Mouse (Mus musculus) mouse trophoblast stem cell (cell line): ENCODE results near the gene Adtrp.

Source experiments
- in situ Hi-C, 2 experiments: fragments of 300-500 bp; cut with MseI, MboI; formaldehyde crosslinking; loops; 2 replicates in 1 of 2; 3 replicates in 1 of 2; pipeline ENCODE4 v1.15.1; 2025

The Adtrp gene

DNA sequence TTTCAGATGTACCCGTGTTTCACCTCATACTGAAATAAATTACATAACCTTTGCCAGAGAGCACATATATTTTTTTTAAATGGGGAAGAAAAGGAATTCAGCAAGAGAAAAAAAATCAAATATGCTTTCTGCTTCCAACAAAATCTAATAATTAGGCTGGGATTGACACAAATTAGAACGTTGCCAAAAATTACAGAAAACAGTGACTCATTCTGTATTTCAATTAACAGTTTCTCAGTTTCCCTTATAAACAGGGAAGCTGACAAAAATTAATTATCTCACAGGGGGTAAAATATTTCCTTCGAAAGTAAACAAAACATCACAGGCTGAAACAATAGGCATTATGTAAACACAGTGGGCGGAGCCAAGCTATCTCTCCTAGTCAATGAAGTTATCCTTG is 67.2 kb downstream of the Adtrp start:
- in situ Hi-C loops: no loop called here

DNA sequence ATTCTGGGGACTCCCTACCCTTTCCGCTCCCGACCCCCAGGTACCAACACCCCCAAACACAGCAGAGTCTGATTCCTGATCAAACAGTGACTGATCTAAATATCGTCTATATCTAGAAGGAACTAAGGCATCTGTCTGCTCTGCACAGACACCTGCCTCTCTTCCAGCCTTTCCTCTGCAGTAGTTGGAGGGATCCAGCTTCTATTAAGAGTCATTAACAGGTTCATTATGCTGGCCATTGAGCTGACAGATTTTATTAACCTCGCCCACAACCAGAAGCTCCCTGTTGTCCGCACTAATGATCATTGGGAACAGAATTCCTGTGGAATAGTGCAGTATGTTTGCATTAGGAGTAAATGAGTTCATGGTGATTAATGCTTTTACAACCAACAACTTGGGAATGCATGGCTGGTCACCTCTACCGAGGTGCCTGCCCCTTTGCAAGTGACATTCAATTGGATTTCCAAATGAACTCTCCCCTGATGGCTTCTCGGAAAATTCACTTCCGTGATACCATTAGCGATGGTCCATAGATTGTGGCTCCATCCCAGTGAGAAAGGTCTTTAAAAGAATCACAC is 67.8 kb downstream of the Adtrp start:
- in situ Hi-C loops: no loop called here

- in situ Hi-C loops: no loop called here
Observed at GRCm38 (mm10) chr13:41773812-41774376, 73.6 kb downstream of the Adtrp start.

DNA sequence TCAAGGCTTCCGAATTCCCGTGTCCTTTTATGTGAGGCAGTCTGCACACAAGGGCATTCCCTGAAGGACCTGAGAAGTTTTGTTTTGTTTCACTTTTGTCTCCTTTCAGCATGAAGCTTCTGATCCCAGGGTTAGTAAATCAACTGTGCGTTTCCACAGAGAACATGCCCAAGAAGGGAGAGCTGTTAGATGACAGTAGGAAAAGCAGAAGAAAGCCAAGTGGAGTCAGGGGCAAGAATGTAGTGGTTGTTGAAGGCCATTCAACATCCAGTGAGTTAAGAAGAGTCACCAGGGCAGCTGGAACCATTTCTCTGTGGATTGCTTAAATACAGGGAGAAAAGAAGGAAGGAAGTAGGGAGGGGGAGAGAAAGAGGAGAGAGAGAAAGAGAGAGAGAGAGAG is 76.4 kb downstream of the Adtrp start:
- in situ Hi-C loops: no loop called here

- in situ Hi-C loops: no loop called here
Observed at GRCm38 (mm10) chr13:41767941-41768340, 79.5 kb downstream of the Adtrp start.

DNA sequence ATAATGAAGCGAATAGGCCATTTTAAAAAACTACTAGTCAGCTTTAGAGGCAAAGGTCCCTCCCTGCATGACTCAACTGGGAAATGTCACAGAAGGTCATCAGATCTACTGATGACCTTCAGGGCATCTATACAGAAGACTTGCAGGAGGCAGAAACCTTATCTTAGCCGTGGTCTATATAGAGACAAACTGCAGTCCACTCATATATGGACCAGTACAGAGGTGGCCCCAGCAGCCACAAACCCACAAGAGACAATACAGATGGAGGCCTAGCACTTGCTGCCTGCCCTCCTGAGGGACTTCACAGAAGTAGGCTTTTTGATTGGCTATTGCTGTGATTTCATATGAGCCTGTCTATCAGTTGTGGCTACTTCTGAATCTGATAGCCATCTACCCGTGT is 85.5 kb downstream of the Adtrp start:
- in situ Hi-C loops: no loop called here

DNA sequence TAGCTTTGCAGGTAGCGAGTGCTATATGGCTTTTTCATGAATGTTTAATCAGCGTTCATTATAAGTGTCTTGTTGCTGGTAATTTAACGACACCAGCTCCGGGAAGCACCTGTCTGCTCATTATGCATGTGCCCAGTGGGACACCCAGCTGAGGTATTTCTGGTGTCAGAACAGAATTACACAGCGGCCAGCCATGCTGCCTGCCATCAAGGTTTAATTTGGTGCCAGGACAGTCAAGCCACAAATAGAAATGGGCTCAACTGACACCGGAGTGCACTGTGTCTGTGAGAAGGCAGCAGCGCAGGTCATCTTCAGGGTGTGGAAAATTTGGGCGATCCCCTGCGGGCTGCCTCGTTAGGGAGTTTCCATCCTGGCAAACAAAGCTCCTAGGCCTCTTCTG is 87.0 kb downstream of the Adtrp start:
- in situ Hi-C loops: no loop called here

DNA sequence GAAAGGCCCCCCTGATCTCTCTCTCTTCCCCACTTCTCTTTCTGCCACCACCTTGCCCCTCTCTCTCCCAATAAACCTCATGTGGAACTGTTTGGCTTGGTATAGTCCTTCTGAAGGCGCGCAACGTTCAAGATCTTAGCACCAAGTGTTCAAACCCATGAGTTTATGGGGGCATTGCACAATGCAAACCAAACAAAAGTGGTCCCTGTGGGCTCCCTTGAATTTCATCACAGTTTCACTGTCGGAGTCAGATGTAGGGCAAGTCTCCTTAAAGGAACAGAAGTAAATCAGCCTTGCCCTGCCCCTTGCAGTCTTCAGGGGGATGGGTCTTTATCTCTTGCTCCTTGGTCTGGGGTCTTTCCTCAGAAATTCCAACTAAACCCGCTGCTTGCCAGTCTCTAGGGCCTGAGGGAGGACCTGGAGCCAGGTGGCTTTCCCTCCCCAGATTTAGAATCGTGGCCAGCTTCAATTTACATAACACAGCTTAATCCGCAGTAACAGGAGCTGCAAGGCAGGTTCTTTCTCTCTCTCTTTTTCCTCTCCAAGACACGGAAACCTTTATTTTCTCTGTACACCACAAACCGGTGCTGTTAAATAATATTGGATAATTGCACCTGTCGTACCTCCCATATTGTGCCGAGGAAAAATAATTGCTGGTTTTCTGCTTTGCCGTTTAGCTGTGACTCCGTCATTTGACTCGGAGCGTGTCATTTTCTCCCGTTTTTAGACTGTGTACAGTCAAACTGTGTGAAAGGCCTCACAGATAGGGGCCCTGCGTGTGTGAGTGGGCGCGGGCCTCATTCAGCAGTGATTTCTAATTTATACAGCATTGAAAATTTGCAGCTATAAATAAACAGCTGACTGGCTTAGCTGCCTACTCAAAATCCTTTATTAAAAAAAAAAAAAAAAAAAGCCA is 88.7 kb downstream of the Adtrp start:
- in situ Hi-C loops: no loop called here

GRCm38 (mm10) chr13:41753114-41753513 is 94.4 kb downstream of the Adtrp start:
- in situ Hi-C loops: no loop called here

- in situ Hi-C loops: no loop called here
Observed at GRCm38 (mm10) chr13:41750481-41750880, 97.0 kb downstream of the Adtrp start.

DNA sequence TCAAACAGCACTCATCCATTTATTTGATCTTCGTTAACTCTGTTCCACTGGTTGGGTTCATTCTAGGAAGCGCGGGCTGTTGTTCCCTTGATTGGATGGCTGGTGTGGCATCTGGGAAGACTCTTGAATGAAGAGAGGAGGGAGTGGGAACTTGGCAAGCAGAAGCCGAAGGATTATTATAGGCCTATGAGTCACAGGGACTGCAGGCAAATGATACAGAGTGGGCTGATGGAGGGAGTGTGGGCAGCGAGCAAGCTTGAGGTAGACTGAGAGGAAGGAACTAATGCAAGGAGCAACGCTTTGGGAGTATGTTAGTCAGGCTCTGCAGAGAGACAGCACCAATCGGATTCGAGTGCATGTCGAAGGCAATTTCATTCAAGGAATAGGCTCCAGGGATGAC is 98.6 kb downstream of the Adtrp start:
- in situ Hi-C loops: no loop called here

- in situ Hi-C loops: no loop called here
Observed at GRCm38 (mm10) chr13:41747691-41748090, 99.8 kb downstream of the Adtrp start.

DNA sequence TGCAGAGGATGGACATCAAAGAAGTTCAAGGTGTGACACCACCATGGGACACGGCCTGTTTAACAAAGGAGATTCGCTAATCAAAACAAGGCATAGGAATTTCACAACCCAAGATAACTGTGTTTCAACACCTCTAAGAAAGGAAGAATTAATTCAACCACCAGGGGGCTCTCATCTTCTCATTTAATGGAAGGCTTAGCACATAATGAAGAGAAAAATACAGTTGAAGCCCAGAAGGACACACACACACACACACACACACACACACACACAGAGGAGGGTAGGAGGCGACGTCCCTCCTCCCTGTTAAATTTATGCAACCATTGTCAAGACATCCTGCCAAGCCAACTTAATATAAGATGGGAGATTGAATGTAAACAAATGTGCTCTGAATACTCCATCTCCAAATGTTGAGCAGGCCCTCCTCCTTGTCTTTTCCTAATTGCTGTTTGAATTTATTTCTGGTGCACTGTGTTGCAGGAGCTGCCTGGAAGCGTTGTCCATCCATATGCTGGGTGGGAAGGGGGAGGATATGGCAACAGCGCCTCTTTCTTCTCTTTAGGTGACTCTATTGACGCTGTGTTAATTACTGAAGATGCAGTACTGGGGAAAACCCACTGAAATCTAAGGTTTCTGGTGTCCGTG is 100.4 kb downstream of the Adtrp start:
- in situ Hi-C loops: no loop called here

- in situ Hi-C loops: no loop called here
Observed at GRCm38 (mm10) chr13:41740456-41741085, 106.9 kb downstream of the Adtrp start.

DNA sequence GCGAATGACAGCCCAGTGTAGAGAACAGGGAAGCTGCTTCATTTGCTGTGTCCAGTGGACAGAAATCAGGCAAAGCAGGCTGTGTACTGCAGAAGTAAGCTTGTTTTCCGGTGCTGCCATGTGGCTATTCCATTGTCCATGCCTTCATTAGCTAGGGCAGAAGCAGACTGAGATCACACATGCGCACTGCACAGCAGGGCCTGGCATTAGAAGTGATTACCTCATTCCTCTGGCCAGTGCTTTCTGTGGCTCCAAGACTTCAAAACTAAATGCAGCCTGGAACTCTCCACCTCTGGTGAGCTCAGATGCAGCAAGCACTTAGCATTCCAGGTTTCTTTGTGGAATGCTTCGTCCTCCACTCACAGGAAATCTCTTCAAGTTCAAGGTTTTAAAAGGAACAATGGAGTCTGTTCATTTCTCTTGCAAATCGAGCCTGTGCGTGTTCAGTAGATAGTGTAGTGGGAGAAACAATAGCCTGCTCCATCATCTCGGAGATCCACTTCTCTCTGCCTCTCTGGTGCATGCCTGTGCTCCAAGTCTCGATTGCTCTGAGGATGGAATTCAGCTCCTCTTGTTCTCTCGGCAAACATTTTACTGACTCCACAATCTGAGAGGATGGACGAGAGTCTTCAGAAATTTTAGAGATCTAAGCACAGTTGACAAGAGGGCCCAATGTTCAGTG is 109.7 kb downstream of the Adtrp start:
- in situ Hi-C loops: no loop called here

- in situ Hi-C loops: no loop called here
Observed at GRCm38 (mm10) chr13:41729660-41730059, 117.8 kb downstream of the Adtrp start.

DNA sequence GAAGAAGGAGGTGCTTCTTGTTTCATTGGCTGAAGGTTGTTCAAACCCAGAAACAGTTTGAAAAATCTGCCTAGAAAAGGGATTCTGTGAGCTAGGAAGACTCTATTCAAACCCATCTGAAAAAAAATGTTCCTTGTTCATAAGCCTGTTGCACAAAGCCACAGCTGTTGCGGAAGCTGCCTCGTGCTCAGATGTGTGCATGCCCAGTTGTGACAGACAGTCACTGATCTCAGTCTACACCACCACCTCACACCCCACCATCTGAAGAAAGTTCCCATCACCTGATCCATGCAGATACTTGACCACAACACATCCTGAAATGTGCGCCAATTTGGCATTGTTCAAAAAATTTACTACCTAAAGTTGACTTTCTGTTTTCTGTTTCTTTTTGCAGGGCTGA is 119.7 kb downstream of the Adtrp start:
- in situ Hi-C loops: no loop called here

DNA sequence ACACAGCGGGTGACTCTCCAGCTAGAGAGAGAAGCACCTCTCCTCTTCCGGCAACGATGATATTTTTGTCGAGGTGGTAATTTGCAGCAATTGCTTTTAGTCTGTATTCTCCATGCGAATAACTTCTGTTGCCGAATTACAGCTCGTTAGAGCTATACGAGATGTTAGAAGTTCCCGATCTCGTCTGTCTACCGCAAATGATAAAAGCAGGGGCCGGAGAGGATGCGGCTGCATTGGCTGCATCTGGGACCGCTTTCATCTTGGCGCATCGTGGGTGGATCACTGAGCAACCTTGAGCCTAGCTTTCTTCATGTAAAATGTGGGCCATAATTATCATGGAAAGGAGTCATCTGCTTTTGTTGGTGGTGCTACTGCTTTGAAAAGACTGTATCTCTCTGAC is 128.2 kb downstream of the Adtrp start:
- in situ Hi-C loops: no loop called here

DNA sequence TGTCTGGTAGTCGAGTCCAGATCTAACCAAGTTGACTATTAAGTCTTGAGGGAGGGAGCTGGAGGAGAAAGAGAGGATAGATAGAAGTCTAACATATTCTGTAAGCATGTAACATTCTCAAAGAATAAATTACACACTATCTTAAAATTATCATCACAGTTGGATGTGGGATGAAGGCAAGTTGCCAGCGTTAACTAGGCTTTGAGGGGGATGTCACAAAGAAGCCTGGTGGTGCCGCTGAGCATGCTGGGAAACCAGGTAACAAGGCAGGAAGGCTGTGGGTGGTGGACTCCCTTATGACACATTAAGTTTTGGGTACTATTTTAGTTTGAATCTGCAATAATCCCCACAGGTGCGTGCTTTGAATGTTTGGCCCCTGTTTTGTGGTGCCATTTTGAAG is 129.4 kb downstream of the Adtrp start:
- in situ Hi-C loops: no loop called here
